Mouse (Mus musculus): Measurements from ENCODE around the gene Mrnip. TPM values are rescaled to one million over a fixed set of nuclear protein-coding genes. Genes with fewer than 3 reads are reported as not detected.

Mrnip gene
- total RNA-seq, 1 experiment, result 13.0 TPM

DNA sequence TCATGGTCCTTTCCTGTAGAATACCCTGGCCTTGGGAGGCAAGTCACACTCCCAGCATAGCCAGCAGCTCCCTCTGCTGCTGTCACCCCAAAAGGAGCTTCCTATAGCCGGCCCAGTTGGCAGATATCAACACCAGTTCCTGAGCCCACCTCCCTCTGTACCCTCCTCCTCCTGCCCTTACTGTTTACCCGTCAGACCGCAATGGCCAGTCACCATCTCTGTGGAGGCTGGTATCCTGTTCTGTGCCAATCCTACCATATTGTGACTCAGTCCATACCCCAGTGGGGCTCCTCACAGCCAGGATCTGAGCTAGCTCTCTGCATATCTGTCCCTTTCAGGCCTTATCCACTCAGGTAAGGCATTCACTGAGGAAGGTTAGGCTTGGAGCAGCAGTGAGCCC, 28.7 kb upstream of the Mrnip start:
- H3K9ac ChIP-seq (ENCODE audit: insufficient read depth, low read depth, low read length, poor library complexity, severe bottlenecking), result no peak overlapping the region
- H3K9me3 ChIP-seq (ENCODE audit: control insufficient read depth, insufficient read depth, low read depth, low read length), result no peaks in the 10 kb centered on the region
- no peak overlapping the region for H3K4me3 ChIP-seq (ENCODE audit: insufficient read depth in 1 of 2, low read depth in 1 of 2, low read length in 2 of 2, poor library complexity in 1 of 2, severe bottlenecking in 1 of 2)
- in situ Hi-C loops (cut with MboI; ENCODE audit: low sequenced_read_pairs in 2 of 2, unreplicated experiment in 2 of 2), result no loop called here
- TF ChIP-seq ZC3H11A (IDR thresholded peaks at IDR 0.05; ENCODE audit: borderline replicate concordance, low read depth, low read length), result no peak
- TF ChIP-seq MAFK (IDR thresholded peaks at IDR 0.05; ENCODE audit: insufficient read depth, low read depth, low read length), result no peak
- TF ChIP-seq HCFC1 (IDR thresholded peaks at IDR 0.05; ENCODE audit: borderline replicate concordance, insufficient read depth, low read length), result no peak
- no peak for TF ChIP-seq ZNF384 (IDR thresholded peaks at IDR 0.05; ENCODE audit: low read depth, low read length)
- TF ChIP-seq CHD2 (IDR thresholded peaks at IDR 0.05; ENCODE audit: low read depth, low read length), result no peak
- peaks cover 23% of the 10 kb centered on the region for H3K36me3 ChIP-seq (ENCODE audit: control insufficient read depth, insufficient read depth, low read length, poor library complexity, severe bottlenecking)
- H3K4me1 ChIP-seq (ENCODE audit: control insufficient read depth in 2 of 2, insufficient read depth in 2 of 2, low read length in 2 of 2, poor library complexity in 1 of 2), result no peaks in the 10 kb centered on the region
- H3K27ac ChIP-seq (ENCODE audit: insufficient read depth, low read depth, low read length, poor library complexity, severe bottlenecking), result no peak overlapping the region
- no peak for DNase-seq (ENCODE audit: low read depth, low spot score)

GRCm38 (mm10) chr11:50146121-50146520, 28.1 kb upstream of the Mrnip start:
- in situ Hi-C loops (cut with MboI; ENCODE audit: low sequenced_read_pairs in 2 of 2, unreplicated experiment in 2 of 2), result no loop called here
- H3K36me3 ChIP-seq (ENCODE audit: control insufficient read depth, insufficient read depth, low read length, poor library complexity, severe bottlenecking), result peaks cover 24% of the 10 kb centered on the region
- no peak for DNase-seq (ENCODE audit: low read depth, low spot score)

DNA sequence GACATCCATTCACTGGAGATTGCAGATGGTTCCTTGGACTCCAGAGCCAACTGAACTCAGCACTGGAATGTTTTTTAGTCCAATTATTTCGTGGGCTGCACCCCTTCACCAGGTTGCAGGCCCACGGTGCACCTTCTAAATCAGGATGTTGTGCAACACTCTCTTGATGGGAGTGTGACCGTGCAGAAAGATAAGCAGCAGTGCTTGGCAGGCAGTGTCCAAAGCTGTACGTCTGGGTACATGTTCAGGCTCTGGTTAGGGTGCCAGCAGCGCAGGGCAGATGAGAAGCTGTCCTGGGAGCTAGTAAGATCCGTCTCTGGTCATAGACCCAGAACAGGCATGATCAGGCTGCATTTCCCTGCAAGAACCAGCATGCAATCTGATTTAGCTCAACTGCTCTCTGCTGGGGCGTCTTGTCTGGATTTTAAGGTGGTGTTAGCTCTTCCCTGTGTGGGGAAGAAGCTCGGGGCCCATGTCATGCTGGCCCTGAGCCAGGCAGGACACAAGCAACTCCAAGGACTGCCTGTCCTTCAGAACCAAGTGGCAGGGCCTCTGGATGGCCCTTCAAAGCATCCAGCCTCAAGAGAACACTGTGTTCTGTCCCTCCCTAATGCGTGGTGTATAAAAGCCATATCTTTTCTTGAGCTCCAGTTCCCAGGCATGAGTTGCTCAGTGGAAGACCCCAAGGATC, 26.8 kb upstream of the Mrnip start:
- Histone ChIP-seq H3K9ac (ENCODE audit: insufficient read depth, low read depth, low read length, poor library complexity, severe bottlenecking) (no peak overlapping the region), H3K36me3 (ENCODE audit: control insufficient read depth, insufficient read depth, low read length, poor library complexity, severe bottlenecking) (peaks cover 26% of the 10 kb centered on the region), H3K27ac (ENCODE audit: insufficient read depth, low read depth, low read length, poor library complexity, severe bottlenecking) (no peak overlapping the region), H3K4me3 (ENCODE audit: insufficient read depth in 1 of 2, low read depth in 1 of 2, low read length in 2 of 2, poor library complexity in 1 of 2, severe bottlenecking in 1 of 2) (no peak overlapping the region), H3K4me1 (ENCODE audit: control insufficient read depth in 2 of 2, insufficient read depth in 2 of 2, low read length in 2 of 2, poor library complexity in 1 of 2) (no peaks in the 10 kb centered on the region), H3K9me3 (ENCODE audit: control insufficient read depth, insufficient read depth, low read depth, low read length) (no peaks in the 10 kb centered on the region)
- DNase-seq (ENCODE audit: low read depth, low spot score), result no peak
- in situ Hi-C loops (cut with MboI; ENCODE audit: low sequenced_read_pairs in 2 of 2, unreplicated experiment in 2 of 2), result no loop called here
- no peak for TF ChIP-seq ZC3H11A (IDR thresholded peaks at IDR 0.05; ENCODE audit: borderline replicate concordance, low read depth, low read length)
- TF ChIP-seq HCFC1 (IDR thresholded peaks at IDR 0.05; ENCODE audit: borderline replicate concordance, insufficient read depth, low read length), result no peak
- no peak for TF ChIP-seq CHD2 (IDR thresholded peaks at IDR 0.05; ENCODE audit: low read depth, low read length)
- TF ChIP-seq ZNF384 (IDR thresholded peaks at IDR 0.05; ENCODE audit: low read depth, low read length), result no peak
- TF ChIP-seq MAFK (IDR thresholded peaks at IDR 0.05; ENCODE audit: insufficient read depth, low read depth, low read length), result no peak

More at GRCm38 (mm10) chr11:50146121-50146520, 28.1 kb upstream of the Mrnip start:
- H3K9me3 ChIP-seq (ENCODE audit: control insufficient read depth, insufficient read depth, low read depth, low read length), result no peaks in the 10 kb centered on the region
- H3K4me3 ChIP-seq (ENCODE audit: insufficient read depth in 1 of 2, low read depth in 1 of 2, low read length in 2 of 2, poor library complexity in 1 of 2, severe bottlenecking in 1 of 2), result no peak overlapping the region
- H3K4me1 ChIP-seq (ENCODE audit: control insufficient read depth in 2 of 2, insufficient read depth in 2 of 2, low read length in 2 of 2, poor library complexity in 1 of 2), result no peaks in the 10 kb centered on the region
- H3K27ac ChIP-seq (ENCODE audit: insufficient read depth, low read depth, low read length, poor library complexity, severe bottlenecking), result no peak overlapping the region
- H3K9ac ChIP-seq (ENCODE audit: insufficient read depth, low read depth, low read length, poor library complexity, severe bottlenecking), result no peak overlapping the region
- TF ChIP-seq ZC3H11A (IDR thresholded peaks at IDR 0.05; ENCODE audit: borderline replicate concordance, low read depth, low read length) (no peak), HCFC1 (IDR thresholded peaks at IDR 0.05; ENCODE audit: borderline replicate concordance, insufficient read depth, low read length) (no peak)

DNA sequence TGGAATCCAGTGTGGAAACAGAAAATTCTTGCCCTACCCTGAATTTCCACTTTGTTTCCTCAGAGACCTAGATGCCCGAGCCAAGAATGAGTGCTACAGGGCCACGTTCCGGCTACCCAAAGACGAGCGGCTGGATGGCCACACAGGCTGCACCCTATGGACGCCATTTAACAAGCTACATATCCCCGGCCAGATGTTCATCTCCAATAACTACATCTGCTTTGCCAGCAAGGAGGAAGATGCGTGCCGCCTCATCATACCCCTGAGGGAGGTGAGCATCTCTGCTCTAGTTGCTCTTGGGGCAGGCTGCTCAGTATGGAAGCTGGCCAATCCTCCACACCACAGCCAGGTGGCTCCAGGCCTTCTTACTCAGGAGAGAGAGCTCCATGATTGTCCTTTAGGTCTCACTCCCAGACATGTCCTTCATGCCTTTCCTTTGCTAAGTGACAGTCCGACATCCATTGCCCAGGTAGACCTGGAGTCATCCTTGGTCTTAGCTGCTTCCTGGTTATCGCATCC, 26.2 kb upstream of the Mrnip start:
- H3K4me3 ChIP-seq (ENCODE audit: insufficient read depth in 1 of 2, low read depth in 1 of 2, low read length in 2 of 2, poor library complexity in 1 of 2, severe bottlenecking in 1 of 2), result no peak overlapping the region
- TF ChIP-seq CHD2 (IDR thresholded peaks at IDR 0.05; ENCODE audit: low read depth, low read length) (no peak), MAFK (IDR thresholded peaks at IDR 0.05; ENCODE audit: insufficient read depth, low read depth, low read length) (no peak), ZC3H11A (IDR thresholded peaks at IDR 0.05; ENCODE audit: borderline replicate concordance, low read depth, low read length) (no peak), ZNF384 (IDR thresholded peaks at IDR 0.05; ENCODE audit: low read depth, low read length) (no peak), HCFC1 (IDR thresholded peaks at IDR 0.05; ENCODE audit: borderline replicate concordance, insufficient read depth, low read length) (no peak)
- H3K9ac ChIP-seq (ENCODE audit: insufficient read depth, low read depth, low read length, poor library complexity, severe bottlenecking), result no peak overlapping the region
- peaks cover 31% of the 10 kb centered on the region for H3K36me3 ChIP-seq (ENCODE audit: control insufficient read depth, insufficient read depth, low read length, poor library complexity, severe bottlenecking)
- no peaks in the 10 kb centered on the region for H3K9me3 ChIP-seq (ENCODE audit: control insufficient read depth, insufficient read depth, low read depth, low read length)
- in situ Hi-C loops (cut with MboI; ENCODE audit: low sequenced_read_pairs in 2 of 2, unreplicated experiment in 2 of 2), result no loop called here
- DNase-seq (ENCODE audit: low read depth, low spot score), result no peak
- H3K4me1 ChIP-seq (ENCODE audit: control insufficient read depth in 2 of 2, insufficient read depth in 2 of 2, low read length in 2 of 2, poor library complexity in 1 of 2), result no peaks in the 10 kb centered on the region
- no peak overlapping the region for H3K27ac ChIP-seq (ENCODE audit: insufficient read depth, low read depth, low read length, poor library complexity, severe bottlenecking)
